Comparison of ENCODE assay signal across 8 mouse cellular contexts in genomic region chr10:120745138-120745856, GRCm38 (mm10).
DNase-seq lines count a peak whose midpoint lies in the region; ATAC-seq and TF ChIP-seq lines count a peak whose summit lies in the region.

No protein-coding gene starts in this region.

- H3K9me3 ChIP-seq in forebrain, postnatal 0 days (ENCODE audit: low read length), result no peaks in the 10 kb centered on the region
- H3K9me3 ChIP-seq in liver, embryonic 13.5 days (replicated peaks), result no peaks in the 10 kb centered on the region

- peak overlapping the region; percentile 44 for H3K4me3 ChIP-seq in forebrain, postnatal 0 days (ENCODE audit: low read depth, low read length)
- peak overlapping the region; percentile 31 for H3K4me3 ChIP-seq in liver, embryonic 13.5 days (replicated peaks)

- H3K27ac ChIP-seq in forebrain, postnatal 0 days (ENCODE audit: low read depth, low read length), result no peak overlapping the region
- no peak overlapping the region for H3K27ac ChIP-seq in liver, embryonic 13.5 days

- H3K36me3 ChIP-seq in forebrain, postnatal 0 days (ENCODE audit: insufficient read depth), result no peaks in the 10 kb centered on the region
- no peaks in the 10 kb centered on the region for H3K36me3 ChIP-seq in liver, embryonic 13.5 days

- peak overlapping the region; percentile 51 for H3K9ac ChIP-seq in forebrain, postnatal 0 days
- no peak overlapping the region for H3K9ac ChIP-seq in liver, embryonic 13.5 days

- intact Hi-C loops in heart, postnatal 25 days (cut with DNase I), result no loop called here

- peak; percentile 82 for DNase-seq in ES-CJ7 (ENCODE audit: low read depth, low spot score)
- DNase-seq in cerebellum, adult 18-20 months, result peak; percentile 20 to 25
- DNase-seq in forebrain, postnatal 0 days, result peak; percentile 81
- peak; percentile 35 for DNase-seq in heart, postnatal 25 days (ENCODE audit: low spot score)
- DNase-seq in kidney, postnatal 36 days, result peak; percentile 83 to 88
- no peak for DNase-seq in liver, embryonic 13.5 days
- DNase-seq in neural tube, embryonic 10.5 days (ENCODE audit: extremely low spot score, low spot score), result peak; percentile 86

- WGBS in forebrain, postnatal 0 days, result 4% methylated on average over 18 of the region's 18 CpGs
- WGBS in liver, embryonic 13.5 days (ENCODE audit: insufficient replicate concordance), result 14% methylated on average over 18 of the region's 18 CpGs

- peak overlapping the region; percentile 86 for H3K4me2 ChIP-seq in forebrain, postnatal 0 days (ENCODE audit: low read depth)
- H3K4me2 ChIP-seq in liver, embryonic 13.5 days, result peak overlapping the region; percentile 56

- no peaks in the 10 kb centered on the region for H3K27me3 ChIP-seq in forebrain, postnatal 0 days (ENCODE audit: insufficient read depth, low read length)
- peaks cover 15% of the 10 kb centered on the region for H3K27me3 ChIP-seq in liver, embryonic 13.5 days

- H3K4me1 ChIP-seq in forebrain, postnatal 0 days (ENCODE audit: insufficient read depth), result no peaks in the 10 kb centered on the region
- no peaks in the 10 kb centered on the region; the same call in 1 of the 2 replicates for H3K4me1 ChIP-seq in liver, embryonic 13.5 days (replicated peaks)

- TF ChIP-seq CTCF in forebrain, postnatal 0 days (IDR thresholded peaks at IDR 0.05; ENCODE audit: low read depth), result no peak

- peak; percentile 93 for ATAC-seq in forebrain, postnatal 0 days
- ATAC-seq in liver, embryonic 13.5 days (ENCODE audit: low read depth), result no peak
- ATAC-seq in erythroblast, adult 5-6 weeks (replicated peaks; ENCODE audit: low FRiP score, poor library complexity, severe bottlenecking), result no peak
